Mouse (Mus musculus) cerebellum, adult 18-20 months (tissue): ENCODE measurements around the gene Fam192a.

Source experiments
- DNase-seq, 2 experiments: peaks; one replicate each; pipeline ENCODE4 v3.0.0; 2021

The Fam192a gene

GRCm38 (mm10) chr8:94569419-94569818, 32.4 kb downstream of the Fam192a start:
- DNase-seq = no peak

GRCm38 (mm10) chr8:94568098-94568497, 33.7 kb downstream of the Fam192a start:
- DNase-seq = no peak

- no peak for DNase-seq
Measured at GRCm38 (mm10) chr8:94567159-94567849, 34.5 kb downstream of the Fam192a start.

- DNase-seq = no peak
Measured at GRCm38 (mm10) chr8:94566446-94567158, 35.2 kb downstream of the Fam192a start.

GRCm38 (mm10) chr8:94566033-94566432, 35.8 kb downstream of the Fam192a start:
- DNase-seq = no peak

- no peak for DNase-seq
Measured at GRCm38 (mm10) chr8:94564421-94564820, 37.4 kb downstream of the Fam192a start.

GRCm38 (mm10) chr8:94561256-94561655, 40.5 kb downstream of the Fam192a start:
- DNase-seq = peak in 1 of 2 experiments; percentile 20

- DNase-seq = no peak
Measured at GRCm38 (mm10) chr8:94557281-94557680, 44.5 kb downstream of the Fam192a start.

GRCm38 (mm10) chr8:94552696-94553095, 49.1 kb downstream of the Fam192a start:
- DNase-seq = no peak

- peak in 1 of 2 experiments; percentile 20 for DNase-seq
Measured at GRCm38 (mm10) chr8:94551471-94552422, 50.0 kb downstream of the Fam192a start.

GRCm38 (mm10) chr8:94549998-94550397, 51.8 kb downstream of the Fam192a start:
- no peak for DNase-seq

GRCm38 (mm10) chr8:94549482-94549881, 52.3 kb downstream of the Fam192a start:
- DNase-seq = no peak

GRCm38 (mm10) chr8:94549041-94549440, 52.8 kb downstream of the Fam192a start:
- no peak for DNase-seq

- DNase-seq = no peak
Measured at GRCm38 (mm10) chr8:94543981-94544380, 57.8 kb downstream of the Fam192a start.

- DNase-seq = no peak
Measured at GRCm38 (mm10) chr8:94540889-94541795, 60.7 kb downstream of the Fam192a start.

GRCm38 (mm10) chr8:94540025-94540424, 61.8 kb downstream of the Fam192a start:
- DNase-seq = no peak

- DNase-seq = no peak
Measured at GRCm38 (mm10) chr8:94537456-94537855, 64.3 kb downstream of the Fam192a start.

GRCm38 (mm10) chr8:94535631-94536030, 66.2 kb downstream of the Fam192a start:
- no peak for DNase-seq

GRCm38 (mm10) chr8:94534612-94535011, 67.2 kb downstream of the Fam192a start:
- DNase-seq = no peak

GRCm38 (mm10) chr8:94532873-94533671, 68.7 kb downstream of the Fam192a start, which contains the start of gene Cpne2:
Gene Cpne2 (plus strand): TSS chr8:94532990.
- DNase-seq = peak in 1 of 2 experiments; percentile 17

- no peak for DNase-seq
Measured at GRCm38 (mm10) chr8:94532525-94532872, 69.3 kb downstream of the Fam192a start.
